Mouse (Mus musculus): ENCODE measurements around the gene Tns3. TPM values are rescaled to one million over a fixed set of nuclear protein-coding genes. Genes with fewer than 3 reads are reported as not detected.
A peak's percentile ranks its signal among the peaks of the same experiment; 100 is the strongest.

Gene Tns3
- 10 to 100 TPM; 43.4 to 59.0 TPM for total RNA-seq (2021)

- peak; percentile 28 to 38 for DNase-seq
These were observed at the start of gene Tns3 for GRCm38 (mm10) chr11:8664393-8664743. TSS of gene Tns3 (minus strand) at chr11:8664535.

- DNase-seq, result no peak
These were observed 42.1 kb upstream of the Tns3 start for GRCm38 (mm10) chr11:8706246-8707041.

GRCm38 (mm10) chr11:8705156-8705555 is 40.8 kb upstream of the Tns3 start:
- DNase-seq, result no peak

GRCm38 (mm10) chr11:8703876-8704275 is 39.5 kb upstream of the Tns3 start:
- DNase-seq, result no peak

- no peak for DNase-seq
These were observed 38.2 kb upstream of the Tns3 start for GRCm38 (mm10) chr11:8702532-8702886.

GRCm38 (mm10) chr11:8701845-8702531 is 37.7 kb upstream of the Tns3 start:
- DNase-seq, result no peak

- no peak for DNase-seq
These were observed 37.1 kb upstream of the Tns3 start for GRCm38 (mm10) chr11:8701400-8701799.

- no peak for DNase-seq
These were observed 36.4 kb upstream of the Tns3 start for GRCm38 (mm10) chr11:8700641-8701221.

GRCm38 (mm10) chr11:8699777-8700176 is 35.4 kb upstream of the Tns3 start:
- no peak for DNase-seq

GRCm38 (mm10) chr11:8697670-8698069 is 33.3 kb upstream of the Tns3 start:
- no peak for DNase-seq

GRCm38 (mm10) chr11:8694096-8694495 is 29.8 kb upstream of the Tns3 start:
- no peak for DNase-seq

GRCm38 (mm10) chr11:8692536-8693471 is 28.5 kb upstream of the Tns3 start:
- DNase-seq, result no peak

GRCm38 (mm10) chr11:8692162-8692535 is 27.8 kb upstream of the Tns3 start:
- DNase-seq, result no peak

GRCm38 (mm10) chr11:8691605-8692004 is 27.3 kb upstream of the Tns3 start:
- no peak for DNase-seq

- DNase-seq, result no peak
These were observed 26.3 kb upstream of the Tns3 start for GRCm38 (mm10) chr11:8690633-8691032.

GRCm38 (mm10) chr11:8689515-8689914 is 25.2 kb upstream of the Tns3 start:
- no peak for DNase-seq

GRCm38 (mm10) chr11:8688907-8689306 is 24.6 kb upstream of the Tns3 start:
- DNase-seq, result no peak

GRCm38 (mm10) chr11:8686501-8686900 is 22.2 kb upstream of the Tns3 start:
- no peak for DNase-seq

GRCm38 (mm10) chr11:8686061-8686460 is 21.7 kb upstream of the Tns3 start:
- DNase-seq, result no peak

- DNase-seq, result no peak
These were observed 20.9 kb upstream of the Tns3 start for GRCm38 (mm10) chr11:8685195-8685594.

GRCm38 (mm10) chr11:8684262-8684661 is 19.9 kb upstream of the Tns3 start:
- no peak for DNase-seq

- no peak for DNase-seq
These were observed 17.0 kb upstream of the Tns3 start for GRCm38 (mm10) chr11:8681356-8681755.

GRCm38 (mm10) chr11:8680650-8681049 is 16.3 kb upstream of the Tns3 start:
- no peak for DNase-seq

Measured in layer of hippocampus, postnatal 36 days (tissue).